Mouse (Mus musculus): ENCODE measurements at regions not wholly inside any gene's neighbourhood (a gene's known extent, or its start where the extent isn't known, plus 50 kb on each side); places are given as distances from the start of the nearest gene placed in this dataset.
A peak's percentile ranks its signal among the peaks of the same experiment; 100 is the strongest.

GRCm38 (mm10) chr9:67610696-67611095, 51.2 kb upstream of the Tln2 start:
- DNase-seq (ENCODE audit: low spot score) = no peak

- no peak for DNase-seq (ENCODE audit: low spot score)
Measured at GRCm38 (mm10) chr9:67611676-67612075, 52.2 kb upstream of the Tln2 start.

- DNase-seq (ENCODE audit: low spot score) = no peak
Measured at GRCm38 (mm10) chr9:67612101-67612500, 52.6 kb upstream of the Tln2 start.

- DNase-seq (ENCODE audit: low spot score) = no peak
Measured at GRCm38 (mm10) chr9:67614068-67614727, 54.7 kb upstream of the Tln2 start.

DNA sequence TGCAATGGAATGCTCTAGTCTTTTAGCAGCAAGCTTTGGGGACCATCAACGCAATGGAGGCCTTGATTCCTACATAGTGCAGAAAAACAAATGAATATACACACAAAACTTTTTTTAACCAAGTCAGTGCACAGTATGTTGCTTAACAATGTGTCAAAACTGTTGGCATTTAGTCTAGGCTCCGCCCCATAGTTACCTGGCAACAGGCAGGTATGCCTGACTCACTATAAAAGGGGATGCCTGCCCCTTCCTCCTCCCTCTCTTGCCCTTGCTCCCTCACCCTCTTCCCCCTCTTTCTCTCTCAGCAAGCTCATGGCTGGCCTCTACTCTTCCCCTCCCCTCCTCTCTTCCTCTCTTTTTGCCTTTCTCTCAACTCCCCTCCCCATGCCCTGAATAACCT, 56.7 kb upstream of the Tln2 start:
- DNase-seq (ENCODE audit: low spot score) = no peak

DNA sequence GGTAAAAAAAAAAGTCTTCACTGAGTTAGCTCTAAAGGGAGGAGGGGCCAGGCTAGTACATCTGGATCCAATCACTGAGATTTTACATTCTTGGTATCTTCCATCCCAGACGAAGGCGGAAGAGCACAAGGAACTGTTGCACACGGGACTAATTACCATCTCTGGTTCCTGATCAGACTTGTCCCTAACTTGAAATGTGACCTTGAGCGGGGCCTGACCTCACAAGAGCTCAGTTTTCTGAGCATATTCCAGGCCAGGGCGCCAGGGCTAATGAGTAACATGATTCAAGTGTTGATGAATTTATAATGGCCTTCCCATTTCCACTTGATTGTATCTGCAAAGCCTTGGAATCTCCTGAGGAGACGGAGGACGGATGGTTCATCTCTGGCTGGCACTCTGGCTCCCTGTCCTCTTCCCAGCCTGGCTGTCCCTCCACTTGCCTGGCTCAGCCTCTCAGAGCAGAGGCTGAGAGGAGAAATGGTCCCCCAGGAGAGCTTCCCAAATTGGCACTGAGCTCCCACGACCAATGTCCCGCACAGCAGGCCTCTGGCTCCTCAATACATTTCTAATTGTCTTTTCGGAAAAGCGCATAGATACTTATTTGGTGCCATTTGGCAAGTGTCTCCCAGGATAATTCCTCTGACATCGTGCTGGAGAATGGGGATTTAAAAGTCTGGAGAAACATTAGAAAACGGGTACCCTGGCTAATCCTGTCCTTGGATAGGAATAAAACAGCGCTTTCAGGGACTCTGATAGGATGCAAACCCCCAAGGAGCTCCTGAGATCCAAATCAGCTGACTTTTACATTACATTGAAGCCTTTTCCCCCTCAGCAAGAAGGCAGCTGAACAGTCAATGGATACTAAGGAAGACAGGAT, 58.1 kb upstream of the Tln2 start:
- no peak for DNase-seq (ENCODE audit: low spot score)

- DNase-seq (ENCODE audit: low spot score) = no peak
Measured at GRCm38 (mm10) chr9:67620945-67621344, 61.4 kb upstream of the Tln2 start.

- DNase-seq (ENCODE audit: low spot score) = no peak
Measured at GRCm38 (mm10) chr9:67627196-67627595, 67.7 kb upstream of the Tln2 start.

GRCm38 (mm10) chr9:67629624-67630023, 70.1 kb upstream of the Tln2 start:
- DNase-seq (ENCODE audit: low spot score) = no peak

- no peak for DNase-seq (ENCODE audit: low spot score)
Measured at GRCm38 (mm10) chr9:67630173-67630572, 70.7 kb upstream of the Tln2 start.

GRCm38 (mm10) chr9:67631741-67632243, 72.3 kb upstream of the Tln2 start:
- DNase-seq (ENCODE audit: low spot score) = no peak

DNA sequence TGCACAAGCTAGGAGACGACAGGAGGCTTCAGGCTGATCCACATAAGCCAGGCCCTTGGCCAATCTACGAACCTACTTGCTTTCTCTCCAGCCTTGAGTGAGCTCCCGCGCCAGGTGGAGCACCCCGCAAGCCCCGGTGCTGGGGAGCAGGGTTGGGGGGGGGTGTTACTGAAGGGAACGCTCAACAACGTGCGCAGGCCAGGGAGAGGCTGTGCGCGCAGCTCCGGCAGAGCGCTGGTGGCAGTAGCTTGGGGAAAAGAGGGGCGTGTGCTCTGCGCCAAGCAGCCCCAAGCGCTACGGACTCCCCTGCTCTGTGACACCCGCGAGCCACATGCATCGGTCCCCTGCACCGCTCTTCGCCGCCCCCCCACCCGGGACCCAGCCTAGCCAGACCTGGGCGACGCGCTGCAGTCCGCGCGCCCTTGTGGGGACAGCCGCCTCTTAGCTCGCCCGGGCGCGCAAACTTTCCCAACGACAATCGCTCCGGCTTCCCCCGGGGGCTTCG, 73.1 kb upstream of the Tln2 start:
- DNase-seq (ENCODE audit: low spot score) = no peak

- no peak for DNase-seq (ENCODE audit: low spot score)
Measured at GRCm38 (mm10) chr9:67633026-67633741, 73.7 kb upstream of the Tln2 start.

- peak; percentile 29 for DNase-seq (ENCODE audit: low spot score)
Measured at GRCm38 (mm10) chr9:67633761-67634441, 74.4 kb upstream of the Tln2 start.

DNA sequence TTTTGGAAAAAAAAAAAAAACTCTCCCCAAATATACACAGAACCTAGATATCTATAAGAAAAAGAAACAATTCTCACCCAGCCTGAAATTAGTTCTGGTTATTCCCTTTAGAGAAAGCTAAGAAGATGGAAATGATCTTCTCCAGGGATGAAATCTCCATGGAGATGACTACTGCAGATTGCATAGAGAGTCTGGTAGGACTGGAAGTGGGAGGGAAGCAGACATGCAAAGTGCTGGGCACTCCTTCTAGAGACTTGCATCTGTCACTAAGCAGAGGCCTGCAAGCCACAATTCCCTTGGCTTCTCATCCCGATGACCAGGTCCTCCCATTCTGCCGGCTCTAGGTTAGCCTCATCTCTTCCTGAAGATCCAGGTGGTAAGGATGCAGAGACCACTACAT, 87.3 kb upstream of the Tln2 start:
- DNase-seq (ENCODE audit: low spot score) = no peak

DNA sequence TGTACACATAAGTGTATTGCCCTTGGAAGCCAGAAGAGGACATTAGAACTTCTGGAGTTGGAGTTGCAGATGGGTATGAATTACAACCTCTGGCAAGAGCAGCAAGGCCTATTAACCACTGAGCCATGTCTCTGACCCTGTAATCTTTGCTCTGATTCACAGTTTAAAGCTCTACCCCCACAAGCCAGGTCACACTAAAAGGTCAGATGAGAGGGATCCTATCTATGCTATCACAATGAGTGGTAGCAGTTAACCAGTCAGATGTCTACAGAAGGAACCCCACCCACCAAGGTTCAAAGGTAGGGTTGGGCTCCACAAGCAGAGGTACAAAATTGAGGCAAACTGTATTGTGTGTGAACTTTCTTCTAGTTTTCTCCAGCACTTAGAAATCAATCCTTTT, 94.5 kb upstream of the C2cd4b start:
- no peak for DNase-seq (ENCODE audit: low spot score)

DNA sequence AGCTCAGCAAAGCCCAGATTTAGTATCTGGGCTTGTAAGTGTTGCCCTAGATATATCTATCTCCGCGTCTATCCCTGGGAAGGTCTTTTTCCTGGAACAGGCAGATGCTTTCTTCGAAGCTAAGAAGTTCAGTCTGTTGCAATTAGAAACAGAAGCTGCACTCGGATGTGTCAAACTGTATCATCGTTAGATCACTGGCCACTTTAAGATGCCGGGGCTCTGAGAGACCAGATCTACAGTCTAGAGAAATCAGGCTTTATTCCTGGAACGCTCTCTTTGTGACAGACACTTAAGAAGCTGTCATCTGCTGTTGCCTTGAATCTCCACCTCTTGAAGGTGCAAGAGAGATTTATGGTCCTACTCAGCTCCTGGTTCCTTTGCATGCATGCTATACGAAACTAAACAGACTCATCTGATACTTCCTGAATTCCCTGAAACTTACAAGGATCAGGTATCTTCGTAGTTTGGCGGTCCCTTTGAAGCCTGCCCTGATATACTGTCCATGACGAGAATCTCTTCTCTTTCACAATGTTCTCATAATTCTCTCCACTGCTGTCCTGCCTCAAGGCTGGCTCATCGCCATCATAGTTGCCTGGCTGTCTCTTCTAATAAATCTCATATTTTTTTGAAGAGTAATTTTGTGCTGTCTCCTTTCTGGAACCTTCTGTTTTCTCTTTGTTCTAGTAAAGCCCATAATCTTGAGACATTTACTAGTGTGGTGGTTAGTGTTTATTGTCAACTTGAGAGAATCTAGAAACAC, 88.8 kb upstream of the C2cd4b start:
- no peak for DNase-seq (ENCODE audit: low spot score)

GRCm38 (mm10) chr9:67676906-67677305, 82.3 kb upstream of the C2cd4b start:
- DNase-seq (ENCODE audit: low spot score) = no peak

DNA sequence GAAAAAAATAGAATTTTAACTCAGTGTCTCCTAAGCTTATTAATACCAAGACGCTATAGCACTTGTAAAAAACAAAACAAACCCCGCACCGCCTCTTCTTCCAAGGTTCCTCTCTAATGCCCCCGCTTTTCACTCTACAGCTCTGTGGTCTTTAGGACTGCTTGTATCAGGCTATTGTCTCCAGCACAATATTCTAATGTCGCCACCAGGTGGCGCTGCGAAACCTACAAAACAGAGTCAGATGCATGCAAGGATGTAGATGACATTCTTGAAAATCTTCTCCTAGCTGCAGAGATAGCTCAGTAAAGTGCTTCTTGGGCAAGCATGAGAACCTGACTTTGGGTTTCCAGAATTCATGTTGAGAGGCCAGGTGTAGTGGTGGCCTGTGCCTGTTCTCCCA, 75.9 kb upstream of the C2cd4b start:
- DNase-seq (ENCODE audit: low spot score) = no peak

GRCm38 (mm10) chr9:67692396-67692795, 66.8 kb upstream of the C2cd4b start:
- DNase-seq (ENCODE audit: low spot score) = no peak

- no peak for DNase-seq (ENCODE audit: low spot score)
Measured at GRCm38 (mm10) chr9:67693716-67694115, 65.5 kb upstream of the C2cd4b start.
